Mouse (Mus musculus) liver, embryonic 12.5 days (tissue): ENCODE results near the gene Maged1. TPM values are rescaled to one million over a fixed set of nuclear protein-coding genes. Genes with fewer than 3 reads are reported as not detected.
A peak's percentile ranks its signal among the peaks of the same experiment; 100 is the strongest.
"Not testable (repeated sequence)": the region's sequence is repeated elsewhere in the genome, so short reads cannot be mapped to it uniquely, and the experiment has no call there.

Source experiments
- ATAC-seq: fragments of 200-750 bp; cut with Nextera tagmentation; 2 replicates; pipeline ENCODE4 v1.8.0; 2017; ENCODE audit warnings: moderate number of reproducible peaks, mild to moderate bottlenecking, moderate library complexity
- H3K27ac ChIP-seq: fragments of 300-500 bp; sonication (generic); 2 replicates; pipeline ENCODE4 v1.5.1; 2016; ENCODE audit warnings: mild to moderate bottlenecking
- H3K27me3 ChIP-seq: fragments of 300-500 bp; sonication (generic); replicated peaks from 2 replicates; pipeline ENCODE4 v1.6.1; 2016; ENCODE audit warnings: mild to moderate bottlenecking, moderate library complexity
- H3K36me3 ChIP-seq: fragments of 300-500 bp; sonication (generic); 2 replicates; pipeline ENCODE4 v1.6.1; 2016; ENCODE audit warnings: mild to moderate bottlenecking, moderate library complexity
- H3K4me1 ChIP-seq: fragments of 300-500 bp; sonication (generic); 2 replicates; pipeline ENCODE4 v1.6.1; 2016
- H3K4me2 ChIP-seq: fragments of 300-500 bp; sonication (generic); 2 replicates; pipeline ENCODE4 v1.6.1; 2016; ENCODE audit warnings: mild to moderate bottlenecking, moderate library complexity
- H3K4me3 ChIP-seq: fragments of 300-500 bp; sonication (generic); 2 replicates; pipeline ENCODE4 v1.5.1; 2016; ENCODE audit warnings: mild to moderate bottlenecking, moderate library complexity
- H3K9ac ChIP-seq: fragments of 300-500 bp; sonication (generic); 2 replicates; pipeline ENCODE4 v1.6.1; 2016; ENCODE audit warnings: mild to moderate bottlenecking, moderate library complexity
- H3K9me3 ChIP-seq: fragments of 300-500 bp; sonication (generic); replicated peaks from 2 replicates; pipeline ENCODE4 v1.6.1; 2016; ENCODE audit warnings: mild to moderate bottlenecking, moderate library complexity
- WGBS: fragments of 180-500 bp; shearing (Covaris S2); methylation state at CpG from one replicate; pipeline ENCODE4 v1.1.7; 2016; ENCODE audit not compliant: insufficient replicate concordance; 5-methylcytosine and 5-hydroxymethylcytosine counted together
- polyA plus RNA-seq: library from polyadenylated mRNA; unstranded; fragments of >200 nt; fragmentation: Nextera tagmentation; extraction: Ambion mirVana; gene quantifications from 2 replicates; pipeline ENCODE4 v1.2.1, GENCODE M21; 2016

Maged1 gene
- polyA plus RNA-seq, 1 experiment from 2014 or later, result 114 TPM

DNA sequence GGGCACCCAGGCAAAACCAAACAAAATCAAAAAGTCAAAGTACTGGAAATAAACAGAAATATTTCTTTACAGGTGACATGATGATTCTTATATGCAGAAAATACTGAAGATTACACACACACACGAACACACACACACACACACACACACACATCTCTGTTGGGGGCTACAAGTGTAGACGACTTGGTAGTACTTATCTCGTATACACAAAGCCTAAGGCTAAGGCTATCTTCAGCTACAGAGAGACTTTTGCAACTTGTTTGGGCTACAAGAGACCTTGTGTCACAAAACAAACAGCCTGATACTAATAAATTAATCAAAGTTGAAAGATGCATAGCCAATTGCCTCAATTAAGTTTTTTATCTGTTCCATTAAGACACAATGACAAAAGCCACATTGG, 19.8 kb downstream of the Maged1 start:
- no peak overlapping the region for H3K27ac ChIP-seq
- no peaks in the 10 kb centered on the region for H3K9me3 ChIP-seq
- no peaks in the 10 kb centered on the region for H3K36me3 ChIP-seq
- peak; percentile 74 for ATAC-seq
- 0 out of 2 replicates have a peak, but pooled peaks cover 4% of the 10 kb centered on the region for H3K4me1 ChIP-seq
- H3K27me3 ChIP-seq, result no peaks in the 10 kb centered on the region
- no peak overlapping the region for H3K4me3 ChIP-seq
- no peak overlapping the region for H3K9ac ChIP-seq
- no peak overlapping the region for H3K4me2 ChIP-seq
- 33% methylated on average over 3 of the region's 3 CpGs for WGBS

DNA sequence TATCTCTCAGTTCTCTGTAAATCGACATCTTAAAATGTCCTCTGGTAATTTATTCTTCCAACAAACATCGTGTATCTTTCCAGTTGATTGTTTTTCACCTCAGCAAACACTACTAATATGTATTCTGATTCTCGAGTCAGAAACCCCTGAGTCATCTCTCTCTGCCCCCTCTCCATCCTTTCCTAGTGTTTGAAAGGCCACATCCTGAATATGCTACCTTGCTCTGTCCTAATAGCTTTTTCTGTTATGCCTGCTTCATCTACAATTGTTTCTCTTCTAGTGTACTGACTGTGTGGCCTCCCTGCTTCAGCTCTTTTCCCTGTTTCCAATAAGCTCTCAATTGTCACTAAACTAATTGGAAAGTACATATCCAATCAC, 33.5 kb downstream of the Maged1 start:
- WGBS, result 58% methylated on average over 3 of the region's 3 CpGs
- Histone ChIP-seq H3K27ac (no peak overlapping the region), H3K27me3 (peaks cover 4% of the 10 kb centered on the region; the same call in 1 of the 2 replicates), H3K4me3 (no peak overlapping the region), H3K9ac (no peak overlapping the region), H3K4me2 (no peak overlapping the region), H3K9me3 (no peaks in the 10 kb centered on the region), H3K36me3 (no peaks in the 10 kb centered on the region), H3K4me1 (0 out of 2 replicates have a peak, but pooled peaks cover 3% of the 10 kb centered on the region)
- ATAC-seq, result no peak

DNA sequence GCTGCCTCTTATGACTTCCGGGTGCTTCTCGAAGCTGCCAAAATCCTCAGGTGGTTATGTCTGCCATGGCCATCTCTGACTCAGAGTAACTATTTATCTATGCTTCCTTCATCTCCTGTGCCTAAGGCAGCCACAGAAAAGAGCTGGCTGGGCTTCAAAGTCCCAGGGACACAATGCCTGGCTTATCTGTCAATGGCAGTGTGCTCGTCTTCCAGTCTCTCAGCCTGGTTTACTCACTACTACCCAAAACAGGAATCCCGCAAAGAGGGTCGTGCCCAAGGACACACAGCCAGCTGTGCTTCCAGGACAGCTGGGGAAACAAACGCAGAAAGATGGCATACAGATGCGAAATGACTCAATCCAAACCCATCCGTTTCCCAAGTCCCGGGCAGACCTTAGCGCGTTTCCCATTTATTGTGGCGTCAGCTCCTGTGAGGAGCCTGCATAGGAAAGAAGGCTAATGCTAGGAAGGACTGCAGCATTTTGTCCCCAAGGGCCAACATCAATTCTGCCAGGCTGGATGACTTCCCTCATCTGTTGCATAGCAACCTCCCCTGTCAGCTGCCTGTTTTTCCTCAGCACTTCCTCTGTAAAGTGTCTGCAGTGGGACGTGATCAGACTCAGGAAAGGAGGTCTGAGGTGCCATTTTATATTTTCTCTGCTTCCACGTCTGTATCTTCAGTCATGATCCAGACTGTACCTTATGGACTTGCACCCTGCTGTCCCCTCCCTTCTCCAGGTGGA, 34.1 kb downstream of the Maged1 start:
- not testable (repeated sequence) for H3K9me3 ChIP-seq, H3K4me3 ChIP-seq, H3K4me2 ChIP-seq, ATAC-seq, H3K4me1 ChIP-seq, H3K27ac ChIP-seq, H3K36me3 ChIP-seq, H3K9ac ChIP-seq, H3K27me3 ChIP-seq
- WGBS, result 31% methylated on average over 8 of the region's 14 CpGs

DNA sequence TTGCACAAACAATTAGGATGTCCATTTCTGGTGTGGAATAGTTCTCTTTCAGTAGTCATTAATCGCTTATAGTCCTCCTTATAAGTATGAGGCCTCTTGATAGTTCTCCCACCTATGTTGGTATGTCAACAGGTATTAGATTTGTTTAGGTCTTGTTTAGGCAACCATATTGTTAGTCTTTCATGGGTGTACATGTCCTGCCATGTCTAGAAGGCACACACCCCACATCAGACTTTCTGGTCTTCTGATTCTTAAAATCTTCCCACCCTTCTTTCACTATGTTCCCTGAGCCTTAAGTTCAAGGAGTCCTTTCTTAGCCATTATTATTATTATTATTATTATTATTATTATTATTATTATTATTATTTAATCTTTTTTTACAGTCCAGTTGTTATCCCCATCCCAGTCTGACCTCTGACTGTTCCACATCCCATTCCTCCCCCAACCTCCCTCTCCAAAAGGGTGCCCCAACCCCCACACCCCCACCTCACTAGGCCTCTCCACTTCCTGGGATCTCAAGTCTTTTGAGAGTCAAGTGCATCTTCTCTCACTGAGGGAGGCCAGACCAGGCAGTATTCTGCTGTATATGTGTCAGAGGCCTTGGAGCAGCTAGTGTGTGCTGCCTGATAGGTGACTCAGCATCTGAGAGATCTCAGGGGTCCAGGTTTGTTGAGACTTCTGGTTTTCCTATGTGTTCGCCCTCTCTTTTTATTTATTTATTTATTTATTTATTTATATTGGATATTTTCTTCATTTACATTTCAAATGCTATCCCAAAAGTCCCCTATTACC, 55.7 kb downstream of the Maged1 start:
- WGBS, result 43% methylated on average over 2 of the region's 2 CpGs
- H3K4me2 ChIP-seq, result peak overlapping the region; percentile 40

More for the DNA sequence above, 55.7 kb downstream of the Maged1 start:
- peaks cover 6% of the 10 kb centered on the region for H3K27me3 ChIP-seq
- no peak overlapping the region for H3K9ac ChIP-seq
- H3K27ac ChIP-seq, result peak overlapping the region; percentile 88
- H3K4me1 ChIP-seq, result peaks cover 16% of the 10 kb centered on the region; the same call in 1 of the 2 replicates
- peak; percentile 100 for ATAC-seq
- no peak overlapping the region for H3K4me3 ChIP-seq
- H3K9me3 ChIP-seq, result no peaks in the 10 kb centered on the region
- no peaks in the 10 kb centered on the region for H3K36me3 ChIP-seq

Other genes starting within 250 kb of the Maged1 start
- gene Fam90a1b, start 175.4 kb downstream of the Maged1 start, polyA plus RNA-seq, result 0.05 TPM in 1 of 2 replicates, not detected in the other
- gene Apoo, start 175.0 kb downstream of the Maged1 start, polyA plus RNA-seq, result 59.6 and 64.4 TPM in 2 replicates
- 1.6 and 1.8 TPM in 2 replicates for gene Gspt2, start 93.9 kb upstream of the Maged1 start, polyA plus RNA-seq
- gene Zxdb, start 182.4 kb upstream of the Maged1 start, polyA plus RNA-seq, result 0.41 and 0.50 TPM in 2 replicates